Mouse (Mus musculus) frontal cortex, adult 2 months (tissue): ENCODE results near the gene Isoc2a. TPM values are rescaled to one million over a fixed set of nuclear protein-coding genes. Genes with fewer than 3 reads are reported as not detected.

Source experiments
- DNase-seq, 2 experiments: peaks; one replicate each; pipeline ENCODE4 v3.0.0; 2022; ENCODE audit warnings: low spot score in 1 of 2; ENCODE audit errors: extremely low spot score in 1 of 2
- polyA plus RNA-seq: library from polyadenylated mRNA; depleted of rRNA; stranded (reverse); fragments of >200 nt; gene quantifications from 2 replicates; pipeline ENCODE4 v1.2.3, GENCODE M21; 2012; rRNA removed

Gene Isoc2a
- polyA plus RNA-seq, 1 experiment, result 10.7 TPM

DNA sequence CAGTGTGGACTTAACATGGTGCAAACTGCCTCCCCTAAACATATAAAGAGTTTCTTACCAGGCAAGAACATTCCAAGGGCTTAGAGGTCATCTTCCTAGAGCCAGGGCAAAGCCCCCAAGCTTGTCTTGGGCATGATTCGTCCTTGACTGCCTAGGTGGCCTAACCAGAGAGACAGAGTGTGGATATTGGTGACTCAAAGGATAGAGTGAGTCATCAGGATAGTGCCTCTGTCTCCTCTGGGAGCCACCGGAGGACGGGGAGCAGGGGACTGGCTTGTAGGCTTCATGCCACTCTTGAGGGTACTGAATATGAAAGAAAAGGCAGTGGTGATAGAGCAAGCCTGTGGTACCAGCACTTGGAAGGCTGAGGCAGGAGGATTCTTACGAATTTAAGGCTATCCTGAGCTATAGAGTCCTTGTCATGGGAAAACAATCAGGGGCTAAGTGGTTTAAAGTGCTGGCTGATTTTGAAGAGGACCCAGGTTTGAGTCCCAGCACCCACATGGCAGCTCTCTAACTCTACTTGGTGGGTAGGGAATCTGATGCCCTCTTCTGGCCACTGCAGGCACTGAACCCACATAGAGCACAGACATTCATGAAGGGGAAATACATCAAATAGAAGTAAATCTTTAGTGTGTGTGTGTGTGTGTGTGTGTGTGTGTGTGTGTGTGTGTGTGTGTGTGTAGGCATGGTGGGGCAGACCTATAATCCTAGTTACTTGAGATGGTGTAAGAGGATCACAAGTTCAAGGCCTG, 57.4 kb downstream of the Isoc2a start:
- no peak for DNase-seq

DNA sequence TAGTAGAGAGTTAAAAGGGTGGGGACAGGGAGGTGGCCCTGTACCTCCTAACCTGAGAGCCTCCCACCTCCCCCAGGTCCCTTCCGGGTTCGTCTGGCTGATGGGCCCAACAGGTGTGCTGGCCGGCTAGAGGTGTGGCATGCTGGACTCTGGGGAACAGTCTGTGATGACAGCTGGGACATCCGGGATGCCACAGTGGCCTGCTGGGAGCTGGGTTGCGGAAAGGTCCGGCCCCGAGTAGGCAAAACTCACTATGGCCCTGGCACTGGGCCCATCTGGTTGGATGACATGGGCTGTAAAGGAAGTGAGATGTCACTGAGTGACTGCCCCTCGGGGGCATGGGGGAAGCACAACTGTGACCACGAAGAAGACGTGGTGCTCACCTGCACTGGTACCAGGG, 59.9 kb downstream of the Isoc2a start:
- DNase-seq, result no peak

DNA sequence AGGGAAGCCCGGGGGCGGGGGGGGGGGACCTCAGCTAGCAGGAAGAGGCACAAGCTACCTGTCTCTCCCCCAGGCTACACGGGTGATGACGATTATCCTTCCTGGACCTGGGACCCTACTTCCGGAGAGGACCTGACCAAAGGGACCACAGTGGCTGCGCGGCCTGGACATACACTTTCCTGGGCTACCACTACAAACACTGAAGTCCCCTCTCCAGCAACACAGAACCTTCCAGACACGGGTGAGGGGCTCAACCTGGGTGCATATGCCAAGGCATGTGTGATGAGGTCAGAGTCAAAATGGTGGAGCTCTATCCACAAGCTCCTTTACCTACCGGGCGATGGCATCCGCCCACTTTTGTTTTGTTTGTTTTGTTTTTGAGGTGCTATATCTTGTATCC, 60.4 kb downstream of the Isoc2a start:
- DNase-seq, result no peak

DNA sequence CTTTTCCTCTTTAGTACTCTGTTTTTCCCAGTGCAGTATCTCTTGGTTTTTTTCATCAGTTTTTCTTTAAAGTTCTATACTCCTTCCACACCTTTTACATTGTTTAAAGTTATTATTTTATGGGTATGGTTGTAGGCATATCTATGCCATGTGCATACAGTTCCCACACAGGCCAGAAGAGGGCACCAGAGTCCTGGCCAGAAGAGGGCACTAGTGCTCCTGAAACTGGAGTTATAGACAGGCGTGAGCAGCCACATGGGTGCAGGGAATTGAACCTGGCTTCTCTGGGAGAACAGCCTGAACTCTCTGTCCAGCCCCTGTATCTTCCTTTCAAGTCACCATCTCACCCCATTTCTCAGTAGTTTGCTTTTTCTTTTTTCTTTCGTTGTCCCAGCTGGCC, 61.5 kb downstream of the Isoc2a start:
- DNase-seq, result peak in 1 of 2 experiments; percentile 80

DNA sequence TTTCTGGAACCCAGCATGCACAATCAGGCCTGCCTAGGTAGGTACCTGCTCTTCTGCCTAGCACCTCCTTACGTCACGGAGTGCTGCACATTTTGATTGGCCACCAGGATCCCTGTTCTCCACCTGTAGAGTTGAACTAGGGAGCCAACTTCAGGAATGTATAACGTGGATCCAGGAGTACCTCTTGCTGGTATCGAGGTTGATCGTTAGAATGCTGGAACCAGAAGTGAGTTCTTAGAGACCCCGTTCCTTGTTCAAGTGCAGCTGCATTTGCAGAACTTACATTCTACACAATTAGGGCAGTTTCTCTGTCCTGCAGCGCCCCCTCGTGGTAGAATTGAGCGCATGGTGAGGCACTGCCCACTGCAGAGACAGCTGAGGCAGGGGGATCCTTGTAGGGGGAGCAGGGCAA, 63.1 kb downstream of the Isoc2a start:
- DNase-seq, result peak in 1 of 2 experiments; percentile 89

DNA sequence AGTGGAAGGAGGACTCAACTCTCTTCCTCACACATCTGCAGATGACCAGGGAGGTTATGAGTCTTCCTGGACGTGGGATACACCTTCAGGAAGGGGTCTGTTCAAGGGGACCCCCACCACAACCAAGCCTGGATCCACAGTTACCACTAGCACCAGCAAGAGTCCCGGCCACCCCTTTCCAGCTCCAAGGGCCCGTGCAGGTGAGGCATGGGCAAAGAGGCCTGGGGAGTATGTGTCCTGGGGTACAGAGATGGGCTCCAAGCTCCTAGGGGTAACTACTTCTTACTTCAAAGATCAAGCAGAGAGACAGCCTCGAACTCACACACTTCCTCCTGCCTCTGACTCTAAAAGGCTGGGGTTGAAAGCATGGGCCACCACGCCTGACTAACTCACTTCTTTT, 65.7 kb downstream of the Isoc2a start:
- no peak for DNase-seq

DNA sequence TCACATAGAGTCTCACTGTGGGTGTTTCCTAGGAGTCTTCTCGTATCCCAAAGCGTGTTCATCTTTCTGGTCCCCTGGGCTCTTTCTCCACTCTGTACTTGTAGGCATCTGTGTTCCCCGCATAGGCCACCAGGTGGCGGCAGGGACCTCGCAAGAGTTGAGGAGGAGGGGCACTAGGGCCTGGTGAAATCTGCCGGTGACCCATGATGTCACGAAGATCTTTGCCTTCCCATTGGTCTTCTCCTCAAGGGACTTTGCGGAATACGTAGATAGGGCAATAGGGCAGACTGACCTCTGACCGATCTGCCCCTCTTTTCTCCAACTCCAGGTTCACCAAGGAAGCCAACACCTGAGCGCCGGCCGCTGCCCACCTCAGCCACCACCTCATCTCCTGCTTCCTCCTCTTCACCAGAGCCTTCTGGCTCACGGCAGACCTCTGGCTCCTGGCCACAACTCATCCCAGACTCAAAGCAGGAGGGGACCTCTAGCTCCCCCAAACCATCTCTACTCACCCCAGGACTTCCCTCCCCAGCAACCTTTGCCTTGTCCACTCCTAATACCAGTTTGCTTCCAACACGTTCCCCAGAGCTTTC, 66.4 kb downstream of the Isoc2a start:
- peak; percentile 91 to 98 for DNase-seq

Other genes starting within 250 kb of the Isoc2a start
- gene Tmem86b, start 245.7 kb upstream of the Isoc2a start, polyA plus RNA-seq, result 37.9 and 45.7 TPM in 2 replicates
- 128 and 129 TPM in 2 replicates for gene Ppp6r1, start 218.1 kb upstream of the Isoc2a start, polyA plus RNA-seq
- 98.4 and 107 TPM in 2 replicates for gene Hspbp1, start 192.1 kb upstream of the Isoc2a start, polyA plus RNA-seq
- gene Brsk1, start 186.5 kb upstream of the Isoc2a start, polyA plus RNA-seq, result 244 and 251 TPM in 2 replicates
- gene Tmem150b, start 151.9 kb upstream of the Isoc2a start, polyA plus RNA-seq, result 0.13 and 0.14 TPM in 2 replicates
- 74.3 and 83.4 TPM in 2 replicates for gene Kmt5c, start 137.0 kb upstream of the Isoc2a start, polyA plus RNA-seq
- 16.1 and 19.8 TPM in 2 replicates for gene Cox6b2, start 124.1 kb upstream of the Isoc2a start, polyA plus RNA-seq
- gene Fam71e2, start 105.9 kb upstream of the Isoc2a start, polyA plus RNA-seq, result 0.02 TPM in 1 of 2 replicates, not detected in the other
- 0.25 and 0.38 TPM in 2 replicates for gene Il11, start 94.3 kb upstream of the Isoc2a start, polyA plus RNA-seq
- not detected in 2 replicates for gene Tmem190, start 94.2 kb upstream of the Isoc2a start, polyA plus RNA-seq
- 4.3 and 5.1 TPM in 2 replicates for gene Tmem238, start 87.5 kb upstream of the Isoc2a start, polyA plus RNA-seq
- gene Rpl28, start 84.3 kb upstream of the Isoc2a start, polyA plus RNA-seq, result 306 and 348 TPM in 2 replicates
- 146 and 177 TPM in 2 replicates for gene Ube2s, start 64.6 kb upstream of the Isoc2a start, polyA plus RNA-seq
- gene Shisa7, start 32.5 kb upstream of the Isoc2a start, polyA plus RNA-seq, result 149 and 155 TPM in 2 replicates
- 10.6 and 13.8 TPM in 2 replicates for gene Isoc2b, start 6.9 kb upstream of the Isoc2a start, polyA plus RNA-seq
- gene Gm36210, start 29.4 kb downstream of the Isoc2a start, polyA plus RNA-seq, result 0.44 and 0.53 TPM in 2 replicates
- 9.6 and 10.8 TPM in 2 replicates for gene Zfp628, start 38.1 kb downstream of the Isoc2a start, polyA plus RNA-seq
- gene Nat14, start 44.9 kb downstream of the Isoc2a start, polyA plus RNA-seq, result 99.2 and 108 TPM in 2 replicates
- 11.1 and 12.5 TPM in 2 replicates for gene Ssc5d, start 48.6 kb downstream of the Isoc2a start, polyA plus RNA-seq
- 0.22 and 0.27 TPM in 2 replicates for gene Sbk2, start 87.3 kb downstream of the Isoc2a start, polyA plus RNA-seq
- 2.2 and 2.5 TPM in 2 replicates for gene Sbk3, start 94.0 kb downstream of the Isoc2a start, polyA plus RNA-seq
- 49.7 and 60.9 TPM in 2 replicates for gene Zfp579, start 119.0 kb downstream of the Isoc2a start, polyA plus RNA-seq
- 11.7 and 13.5 TPM in 2 replicates for gene Zfp524, start 137.3 kb downstream of the Isoc2a start, polyA plus RNA-seq
- 22.7 TPM in 2 replicates for gene Fiz1, start 137.5 kb downstream of the Isoc2a start, polyA plus RNA-seq
- gene Gm44973, start 138.3 kb downstream of the Isoc2a start, polyA plus RNA-seq, result not detected in 2 replicates
- gene Zfp865, start 143.2 kb downstream of the Isoc2a start, polyA plus RNA-seq, result 33.1 and 35.5 TPM in 2 replicates
- gene Ccdc106, start 143.4 kb downstream of the Isoc2a start, polyA plus RNA-seq, result 80.6 and 81.7 TPM in 2 replicates
- not detected in 2 replicates for gene 4632433K11Rik, start 157.0 kb downstream of the Isoc2a start, polyA plus RNA-seq
- gene Zfp784, start 161.3 kb downstream of the Isoc2a start, polyA plus RNA-seq, result 8.4 and 8.8 TPM in 2 replicates
- gene Zfp580, start 174.4 kb downstream of the Isoc2a start, polyA plus RNA-seq, result 49.7 and 56.0 TPM in 2 replicates
- 225 and 229 TPM in 2 replicates for gene U2af2, start 185.0 kb downstream of the Isoc2a start, polyA plus RNA-seq
- 387 and 425 TPM in 2 replicates for gene Epn1, start 203.1 kb downstream of the Isoc2a start, polyA plus RNA-seq
- not detected in 2 replicates for gene Rfpl4, start 239.8 kb downstream of the Isoc2a start, polyA plus RNA-seq
- gene Rasl2-9, start 248.8 kb downstream of the Isoc2a start, polyA plus RNA-seq, result 0.40 and 0.61 TPM in 2 replicates